Mouse (Mus musculus) hindbrain, postnatal 0 days (tissue): Measurements from ENCODE around the gene Shf. TPM values are rescaled to one million over a fixed set of nuclear protein-coding genes. Genes with fewer than 3 reads are reported as not detected.

Experiments
- ATAC-seq: fragments of 200-750 bp; cut with Nextera tagmentation; 2 replicates; pipeline ENCODE4 v1.8.0; 2017; ENCODE audit warnings: mild to moderate bottlenecking, moderate TSS enrichment, moderate library complexity
- DNase-seq: peaks from one replicate; pipeline ENCODE4 v3.0.0-alpha.2; 2015; ENCODE audit warnings: low spot score
- H3K27ac ChIP-seq: fragments of 300-500 bp; sonication (generic); 2 replicates; pipeline ENCODE4 v1.5.1; 2014; ENCODE audit warnings: mild to moderate bottlenecking
- H3K27me3 ChIP-seq: fragments of 300-500 bp; sonication (generic); 2 replicates; pipeline ENCODE4 v1.6.1; 2014; ENCODE audit warnings: low read length, mixed read lengths; ENCODE audit not compliant: insufficient read depth
- H3K36me3 ChIP-seq: fragments of 300-500 bp; sonication (generic); 2 replicates; pipeline ENCODE4 v1.6.1; 2014; ENCODE audit warnings: low read length, mixed read lengths; ENCODE audit not compliant: insufficient read depth
- H3K4me1 ChIP-seq: fragments of 300-500 bp; sonication (generic); 2 replicates; pipeline ENCODE4 v1.6.1; 2014; ENCODE audit warnings: antibody characterized with exemption, low read length, mixed read lengths; ENCODE audit not compliant: insufficient read depth
- H3K4me2 ChIP-seq: fragments of 300-500 bp; sonication (generic); 2 replicates; pipeline ENCODE4 v1.6.1; 2014; ENCODE audit warnings: low read depth, mild to moderate bottlenecking, low read length, moderate library complexity, mixed read lengths
- H3K4me3 ChIP-seq: fragments of 300-500 bp; sonication (generic); 2 replicates; pipeline ENCODE4 v1.5.1; 2014; ENCODE audit warnings: low read length
- H3K9ac ChIP-seq: fragments of 300-500 bp; sonication (generic); replicated peaks from 2 replicates; pipeline ENCODE4 v1.6.1; 2014; ENCODE audit warnings: mild to moderate bottlenecking, low read length, moderate library complexity, mixed read lengths
- H3K9me3 ChIP-seq: fragments of 300-500 bp; sonication (generic); 2 replicates; pipeline ENCODE4 v1.6.1; 2016; ENCODE audit warnings: low read length, mixed read lengths
- CTCF ChIP-seq: IDR thresholded peaks from 2 replicates; pipeline ENCODE4 v1.5.1; 2016; ENCODE audit warnings: antibody characterized with exemption, control low read depth, low read depth
- WGBS: fragments of 180-500 bp; shearing (Covaris S2); extraction: QIAGEN DNeasy Blood & Tissue Kit; methylation state at CpG from one replicate; pipeline ENCODE4 v1.1.7; 2014; 5-methylcytosine and 5-hydroxymethylcytosine counted together
- polyA plus RNA-seq: library from polyadenylated mRNA; unstranded; fragments of >200 nt; fragmentation: Nextera tagmentation; extraction: Ambion mirVana; gene quantifications from 2 replicates; pipeline ENCODE4 v1.2.1, GENCODE M21; 2015
- total RNA-seq: library from RNA; depleted of rRNA; stranded (reverse); fragments of >200 nt; gene quantifications from 2 replicates; pipeline ENCODE4 v1.2.3, GENCODE M21; 2014

The Shf gene
- total and polyA plus RNA-seq, 2 experiments from 2014 or later = 12.2 to 134 TPM

- Histone ChIP-seq H3K36me3 (peaks cover 13% of the 10 kb centered on the region; the same call in 1 of the 2 replicates), H3K27ac (no peak overlapping the region), H3K4me1 (peaks cover 23% of the 10 kb centered on the region; the same call in 1 of the 2 replicates), H3K9ac (no peak overlapping the region), H3K4me3 (no peak overlapping the region), H3K4me2 (no peak overlapping the region), H3K9me3 (no peaks in the 10 kb centered on the region), H3K27me3 (no peaks in the 10 kb centered on the region)
- WGBS = 81% methylated on average over 3 of the region's 3 CpGs
- no peak for DNase-seq
- no peak for ATAC-seq
- no peak for TF ChIP-seq CTCF
These were observed 12.8 kb downstream of the Shf start for GRCm38 (mm10) chr2:122356187-122356586.

GRCm38 (mm10) chr2:122355389-122355788 is 13.6 kb downstream of the Shf start:
- DNase-seq (no peak), ATAC-seq (no peak)
- no peak for TF ChIP-seq CTCF
- Histone ChIP-seq H3K27me3 (no peaks in the 10 kb centered on the region), H3K9ac (no peak overlapping the region), H3K4me3 (no peak overlapping the region), H3K36me3 (peaks cover 13% of the 10 kb centered on the region; the same call in 1 of the 2 replicates), H3K27ac (no peak overlapping the region), H3K9me3 (no peaks in the 10 kb centered on the region), H3K4me2 (no peak overlapping the region), H3K4me1 (peaks cover 26% of the 10 kb centered on the region; the same call in 1 of the 2 replicates)
- 89% methylated on average over 5 of the region's 5 CpGs for WGBS

GRCm38 (mm10) chr2:122354191-122354929 is 14.6 kb downstream of the Shf start:
- no peak overlapping the region for H3K4me2 ChIP-seq
- no peak for TF ChIP-seq CTCF
- no peaks in the 10 kb centered on the region for H3K9me3 ChIP-seq
- H3K4me1 ChIP-seq = peaks cover 26% of the 10 kb centered on the region; the same call in 1 of the 2 replicates
- no peak overlapping the region for H3K4me3 ChIP-seq
- WGBS = 38% methylated on average over 12 of the region's 12 CpGs
- H3K27me3 ChIP-seq = no peaks in the 10 kb centered on the region
- H3K9ac ChIP-seq = no peak overlapping the region
- DNase-seq = no peak
- H3K27ac ChIP-seq = peak overlapping the region; percentile 38; the same call in 1 of the 2 replicates
- H3K36me3 ChIP-seq = peaks cover 13% of the 10 kb centered on the region; the same call in 1 of the 2 replicates
- no peak for ATAC-seq

- WGBS = 67% methylated on average over 8 of the region's 8 CpGs
- Histone ChIP-seq H3K9me3 (no peaks in the 10 kb centered on the region), H3K4me3 (no peak overlapping the region), H3K36me3 (peaks cover 13% of the 10 kb centered on the region; the same call in 1 of the 2 replicates), H3K4me1 (peaks cover 26% of the 10 kb centered on the region; the same call in 1 of the 2 replicates), H3K27ac (peak overlapping the region; percentile 38; the same call in 1 of the 2 replicates), H3K4me2 (no peak overlapping the region), H3K9ac (no peak overlapping the region), H3K27me3 (no peaks in the 10 kb centered on the region)
- ATAC-seq (no peak), DNase-seq (no peak)
- no peak for TF ChIP-seq CTCF
These were observed 15.2 kb downstream of the Shf start for GRCm38 (mm10) chr2:122353765-122354164.

GRCm38 (mm10) chr2:122352992-122353391 is 16.0 kb downstream of the Shf start:
- Histone ChIP-seq H3K27ac (peak overlapping the region; percentile 7; the same call in 1 of the 2 replicates), H3K36me3 (peaks cover 12% of the 10 kb centered on the region; the same call in 1 of the 2 replicates), H3K27me3 (no peaks in the 10 kb centered on the region), H3K4me3 (no peak overlapping the region), H3K4me2 (no peak overlapping the region), H3K9ac (no peak overlapping the region), H3K4me1 (peaks cover 29% of the 10 kb centered on the region; the same call in 1 of the 2 replicates), H3K9me3 (no peaks in the 10 kb centered on the region)
- DNase-seq = no peak
- no peak for ATAC-seq
- TF ChIP-seq CTCF = no peak
- WGBS = 66% methylated on average over 6 of the region's 6 CpGs

- ATAC-seq (no peak; the same call in 1 of the 2 replicates), DNase-seq (peak; percentile 90)
- TF ChIP-seq CTCF = no peak
- Histone ChIP-seq H3K4me3 (no peak overlapping the region), H3K4me1 (peaks cover 31% of the 10 kb centered on the region; the same call in 1 of the 2 replicates), H3K27ac (peak overlapping the region; percentile 82), H3K4me2 (no peak overlapping the region), H3K9ac (no peak overlapping the region), H3K27me3 (no peaks in the 10 kb centered on the region), H3K9me3 (no peaks in the 10 kb centered on the region), H3K36me3 (peaks cover 3% of the 10 kb centered on the region; the same call in 1 of the 2 replicates)
- 15% methylated on average over 4 of the region's 4 CpGs for WGBS
These were observed 17.0 kb downstream of the Shf start for GRCm38 (mm10) chr2:122351931-122352329.
